Mouse (Mus musculus) ES-E14 (cell line): Measurements from ENCODE around the gene Tmem151a.

Experiments used
- CHD2 ChIP-seq: IDR thresholded peaks from 2 replicates; pipeline ENCODE4 v1.6.1; 2014; ENCODE audit warnings: mild to moderate bottlenecking, low read depth, low read length, inconsistent platforms
- HCFC1 ChIP-seq: IDR thresholded peaks from 2 replicates; pipeline ENCODE4 v1.6.1; 2012; ENCODE audit warnings: low read length, inconsistent platforms, borderline replicate concordance; ENCODE audit not compliant: insufficient read depth
- MAFK ChIP-seq: IDR thresholded peaks from 2 replicates; pipeline ENCODE4 v1.6.1; 2014; ENCODE audit warnings: mild to moderate bottlenecking, low read depth, low read length, inconsistent platforms; ENCODE audit not compliant: insufficient read depth
- ZC3H11A ChIP-seq: IDR thresholded peaks from 2 replicates; pipeline ENCODE4 v1.6.1; 2012; ENCODE audit warnings: low read depth, mild to moderate bottlenecking, inconsistent platforms, low read length, borderline replicate concordance
- ZNF384 ChIP-seq: IDR thresholded peaks from 2 replicates; pipeline ENCODE4 v1.6.1; 2012; ENCODE audit warnings: low read depth, low read length, inconsistent platforms

DNA sequence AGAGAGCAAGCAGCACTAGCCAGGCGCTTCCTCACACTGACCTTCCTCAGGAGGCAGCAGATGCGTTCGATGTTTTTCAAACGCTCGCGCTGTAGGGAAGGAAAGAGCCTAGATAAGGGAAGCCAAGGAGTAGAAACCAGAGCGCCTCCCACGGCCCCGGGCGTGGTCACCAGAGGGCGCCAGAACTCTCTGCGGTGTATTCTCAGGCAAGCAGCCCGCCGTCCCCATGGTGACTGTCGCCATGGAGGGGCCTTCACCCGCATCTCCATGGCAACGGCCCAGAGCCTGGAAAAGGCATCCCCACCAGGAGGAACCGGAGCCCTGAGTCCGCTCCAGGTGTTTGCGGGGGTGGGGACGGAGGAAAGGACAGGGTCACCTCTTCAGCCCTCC, 8.9 kb upstream of the Tmem151a start:
- TF ChIP-seq ZNF384: no peak
- TF ChIP-seq HCFC1: no peak; the same call in 1 of the 2 replicates
- no peak for TF ChIP-seq CHD2
- TF ChIP-seq MAFK: no peak
- no peak for TF ChIP-seq ZC3H11A
